Mouse (Mus musculus) monocyte, adult 2 months (primary cell): Measurements from ENCODE around the gene Wnt5b.
"Not testable (repeated sequence)": the region's sequence is repeated elsewhere in the genome, so short reads cannot be mapped to it uniquely, and the experiment has no call there.

Source experiments
- DNase-seq, 2 experiments: peaks; one replicate each; pipeline ENCODE4 v3.0.0; 2022; ENCODE audit warnings: low spot score in 2 of 2, low read depth in 1 of 2

The Wnt5b gene

DNA sequence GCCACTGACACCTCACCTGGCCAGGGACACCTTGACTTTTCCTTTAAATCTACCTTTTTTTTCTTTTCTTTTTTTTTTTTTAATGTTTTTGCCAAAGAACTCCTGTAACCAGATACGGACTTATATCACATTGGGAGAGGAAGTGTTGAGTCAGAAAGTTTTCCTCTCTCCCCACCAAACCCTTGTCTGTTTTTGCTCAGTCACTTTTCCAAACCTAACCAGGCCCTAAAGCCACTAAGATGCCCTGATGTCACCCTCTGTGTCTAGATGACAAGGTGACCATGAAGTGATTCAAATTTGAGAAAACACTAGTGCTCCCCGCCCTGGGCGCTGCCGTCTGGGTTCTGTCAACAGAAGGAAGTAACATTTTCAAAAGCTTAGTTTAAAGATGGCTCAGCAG is 85.1 kb downstream of the Wnt5b start:
- no peak for DNase-seq

DNA sequence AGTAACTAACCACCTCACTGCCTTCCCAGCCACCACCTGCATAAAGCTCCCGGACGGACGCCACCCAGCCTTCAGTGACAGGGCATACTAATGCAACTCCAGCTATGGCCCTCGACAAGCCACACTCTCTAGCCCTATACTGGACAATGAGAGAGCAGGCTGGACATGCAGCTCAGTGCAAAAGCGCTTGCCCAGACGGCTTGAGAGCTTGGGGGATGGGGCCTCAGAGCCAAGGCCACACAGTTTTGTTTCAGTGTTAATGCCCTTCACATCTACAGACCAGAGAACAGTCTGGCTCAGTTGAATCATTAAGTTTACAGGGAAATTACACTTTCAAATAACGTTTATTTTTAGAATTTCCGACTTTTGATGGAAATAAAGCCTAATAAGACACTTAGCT is 86.0 kb downstream of the Wnt5b start:
- DNase-seq, result no peak

DNA sequence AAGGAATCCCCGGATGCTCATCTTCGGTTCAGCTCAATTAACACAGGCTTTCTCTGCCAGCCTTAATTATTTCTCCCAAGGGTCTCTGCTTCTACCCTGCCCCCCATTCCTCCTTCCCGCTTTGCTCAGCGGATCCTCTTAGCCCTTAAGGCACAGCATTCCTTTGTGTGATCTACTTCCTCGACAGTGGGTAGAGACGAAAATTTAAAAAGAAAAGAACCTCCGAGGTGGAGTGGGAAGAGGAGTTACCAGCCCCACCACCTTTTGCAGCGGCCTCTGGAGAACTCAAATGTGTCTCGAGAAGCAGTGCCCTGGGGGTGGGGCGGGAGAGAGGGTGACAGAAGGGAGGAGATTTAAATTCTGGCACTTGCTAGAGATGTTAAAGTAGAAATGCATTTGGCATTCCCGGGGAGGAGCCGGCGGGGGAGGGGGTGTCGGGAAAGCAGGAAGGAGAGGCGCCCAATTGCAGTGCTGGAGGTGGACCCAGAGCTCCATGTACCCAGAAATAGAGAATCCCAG is 92.1 kb downstream of the Wnt5b start:
- DNase-seq, result no peak

DNA sequence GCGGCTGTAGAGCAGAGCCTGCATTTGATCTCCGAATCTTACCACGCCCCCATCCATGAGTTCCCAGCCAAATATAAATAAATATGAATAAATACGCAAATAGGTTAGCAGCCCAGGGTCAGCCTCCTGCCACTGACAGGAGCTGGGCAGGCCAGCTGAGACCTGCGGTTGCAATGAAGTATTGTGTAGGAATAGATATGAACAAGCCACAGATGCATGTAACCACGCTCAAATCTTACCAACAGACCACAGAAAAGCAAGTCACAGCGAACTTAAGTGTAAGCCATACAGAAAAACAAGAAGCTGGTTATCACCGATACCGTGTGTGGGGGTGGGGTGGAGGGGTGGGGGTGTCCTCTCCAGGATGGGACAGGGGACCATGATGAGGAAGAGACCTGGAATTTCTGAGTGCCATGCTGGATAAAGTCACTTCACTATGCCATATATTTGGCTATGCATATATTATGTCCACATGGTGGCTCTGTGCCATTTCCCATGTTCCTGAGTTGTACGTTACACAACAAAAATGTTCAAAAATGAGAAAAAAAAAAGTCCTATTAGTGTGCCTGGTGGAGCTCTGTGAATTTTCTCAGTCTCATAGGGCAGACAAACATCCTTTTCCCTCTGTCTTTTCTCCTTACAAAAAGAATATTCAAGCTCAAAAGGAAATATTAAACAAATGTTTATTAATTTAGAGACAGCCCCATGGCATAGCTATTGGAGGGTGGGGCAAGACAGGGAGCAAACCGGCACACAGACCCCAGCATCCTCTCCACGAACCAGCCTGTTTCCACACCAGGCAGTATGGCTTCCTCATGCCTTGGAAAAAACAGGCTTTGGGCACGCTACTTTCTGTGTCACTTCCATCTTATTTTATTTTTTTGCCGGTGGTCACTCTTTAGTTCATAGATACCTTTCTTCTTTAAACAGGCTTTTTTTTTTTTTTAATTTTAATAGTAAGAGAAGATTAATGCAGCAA is 92.9 kb downstream of the Wnt5b start:
- no peak for DNase-seq

DNA sequence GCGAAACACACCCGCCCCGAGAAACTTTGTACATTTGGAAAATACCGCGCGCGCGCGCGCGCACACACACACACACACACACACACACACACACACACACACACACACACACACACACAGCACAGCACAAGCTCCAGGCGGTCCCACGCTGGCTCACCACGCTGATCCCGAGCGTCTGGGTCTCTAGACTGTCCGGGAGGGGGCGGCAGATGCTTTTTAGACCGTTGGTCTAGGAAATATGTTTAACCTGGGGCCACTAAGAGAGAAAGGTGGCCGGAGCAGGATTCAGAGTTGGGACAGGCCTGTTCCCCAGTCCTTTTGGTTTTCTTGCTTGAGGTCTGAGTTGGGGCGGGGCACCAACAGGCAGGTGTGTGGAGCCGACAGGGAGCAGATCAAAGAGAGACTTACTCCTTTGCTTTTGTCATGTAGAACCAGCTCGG is 95.1 kb downstream of the Wnt5b start:
- DNase-seq, result no peak

DNA sequence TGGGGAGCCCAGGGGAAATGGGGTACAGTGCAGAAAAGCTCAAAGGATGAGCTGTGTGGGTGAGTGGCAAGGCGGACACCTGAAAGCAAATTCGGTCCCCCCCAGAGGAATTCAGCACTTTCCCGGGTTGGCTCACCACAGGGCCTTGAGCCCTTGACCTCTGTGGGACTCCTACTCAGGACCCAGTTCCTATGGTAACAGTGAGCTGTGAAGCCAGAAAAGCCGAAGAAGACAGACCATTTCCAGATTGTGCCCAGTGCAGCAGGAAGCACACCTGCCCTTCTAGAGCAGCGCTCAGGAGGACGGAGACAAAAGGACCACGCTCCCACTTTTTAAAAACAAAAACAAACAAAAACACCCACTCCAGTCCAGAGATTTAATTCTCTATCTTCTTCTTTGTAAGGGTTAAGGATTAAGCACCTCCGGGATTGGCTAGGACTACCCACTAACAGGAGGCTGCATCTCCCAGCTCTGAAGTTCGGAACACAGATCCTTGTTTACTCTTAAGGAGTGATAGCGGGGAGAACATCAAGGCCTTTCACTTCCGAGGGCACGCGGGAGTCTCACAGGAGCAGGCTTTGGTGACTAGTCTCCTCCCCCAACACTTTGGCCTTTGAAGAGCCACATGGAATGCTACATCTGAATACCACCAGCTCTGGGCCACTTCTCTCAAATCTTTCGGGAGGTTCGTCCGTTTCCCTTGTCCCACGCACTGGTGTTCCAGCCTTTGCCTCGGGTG is 95.7 kb downstream of the Wnt5b start:
- DNase-seq, result no peak

DNA sequence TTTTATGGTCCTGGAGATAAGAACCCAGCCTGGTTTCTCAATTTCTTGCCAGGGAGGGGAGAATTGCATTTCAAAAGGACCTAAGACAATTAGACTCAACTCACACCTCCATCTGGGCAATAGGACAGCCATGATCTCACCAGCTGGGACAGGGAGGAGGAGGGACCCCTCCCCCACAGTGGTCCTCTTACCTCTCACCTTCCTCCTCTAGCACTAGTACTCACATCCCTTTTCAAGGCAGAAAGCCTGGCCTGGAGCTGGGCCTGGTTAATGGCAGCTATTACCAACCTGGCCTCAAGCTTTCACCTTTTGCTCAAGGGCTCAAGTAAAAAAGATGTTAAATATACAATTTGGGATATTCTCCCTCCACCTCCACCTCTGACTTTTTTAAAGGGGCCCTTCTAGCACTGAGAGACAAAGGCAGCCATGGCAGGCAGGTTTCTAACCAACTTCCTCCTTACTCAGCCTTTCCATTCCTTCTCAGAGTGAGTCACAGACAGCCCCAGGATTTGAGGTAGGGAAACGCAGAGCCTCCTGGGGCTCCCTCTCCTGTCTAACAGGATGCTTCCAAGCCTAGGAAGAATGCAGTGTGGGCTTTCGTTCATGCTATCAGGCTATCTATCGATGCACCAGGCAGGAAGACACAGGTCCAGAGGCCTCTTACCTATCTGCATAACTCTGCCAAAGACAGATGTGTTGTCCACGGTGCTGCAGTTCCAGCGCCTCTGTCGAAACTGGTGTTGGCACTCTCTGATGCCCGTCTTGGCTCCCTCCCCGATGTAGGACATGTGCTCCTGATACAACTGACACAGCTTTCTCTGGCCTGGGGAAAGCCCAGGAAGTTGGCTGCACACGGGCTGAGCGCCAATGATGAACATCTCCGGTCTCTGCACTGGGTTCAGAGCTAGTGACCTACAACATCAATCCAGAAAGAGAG is 98.2 kb downstream of the Wnt5b start:
- no peak for DNase-seq

DNA sequence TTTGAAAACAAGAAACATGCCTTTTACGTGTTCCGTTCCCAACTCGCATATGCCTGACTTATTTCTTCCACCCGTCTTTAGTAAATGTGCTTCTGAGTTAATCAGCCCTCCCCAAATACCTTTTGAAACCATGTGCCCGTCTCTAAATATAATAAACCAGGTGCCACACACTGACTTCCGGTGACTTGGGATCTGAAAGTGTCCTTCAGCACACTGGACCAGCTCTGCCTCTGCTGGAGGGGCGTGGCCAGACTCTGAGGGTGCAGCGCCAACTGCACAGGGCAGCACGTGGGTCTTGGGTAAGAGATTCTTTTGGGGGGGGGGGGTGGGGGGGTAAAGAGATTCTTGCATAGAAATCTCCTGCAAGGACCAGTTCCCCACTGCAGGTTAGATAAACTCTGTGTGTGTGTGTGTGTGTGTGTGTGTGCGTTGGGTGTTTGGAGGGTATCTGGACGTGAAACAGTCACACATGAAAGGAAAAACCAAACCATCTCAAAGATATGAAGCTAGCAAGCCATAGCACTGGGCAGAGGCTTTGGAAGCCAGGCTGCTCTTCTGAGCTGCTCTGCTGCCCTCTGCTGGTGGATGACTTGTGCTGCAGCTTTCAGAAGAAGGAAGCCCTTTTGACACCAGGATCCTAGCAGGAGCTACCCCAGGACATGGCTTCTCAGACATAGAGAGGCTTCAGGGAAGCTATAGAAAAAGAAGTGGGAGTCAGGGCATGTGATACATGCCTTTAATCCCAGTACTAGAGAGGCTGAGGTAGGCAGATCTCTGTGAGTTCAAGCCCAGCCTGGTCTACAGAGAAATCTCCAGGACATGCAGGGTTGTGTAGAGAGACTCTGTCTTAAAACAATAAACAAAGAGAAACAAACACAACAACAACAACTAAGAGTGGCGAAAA is 100.2 kb downstream of the Wnt5b start:
- peak; percentile 50 to 64 for DNase-seq

DNA sequence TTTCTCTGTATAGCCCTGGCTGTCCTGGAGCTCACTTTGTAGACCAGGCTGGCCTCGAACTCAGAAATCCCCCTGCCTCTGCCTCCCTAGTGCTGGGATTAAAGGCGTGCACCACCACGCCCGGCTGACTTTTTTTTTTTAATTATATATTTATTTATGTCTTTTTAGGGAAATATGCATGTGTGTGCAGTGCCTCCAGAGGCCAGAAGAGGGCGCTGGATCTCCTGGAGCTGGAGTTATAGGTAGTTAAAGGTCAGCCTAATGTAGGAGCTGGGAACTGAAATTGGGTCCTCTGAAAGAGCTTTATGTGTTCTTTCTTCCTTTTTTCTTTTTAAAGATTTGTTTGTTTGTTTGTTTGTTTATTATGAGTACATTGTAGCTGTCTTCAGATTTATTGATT is 101.4 kb downstream of the Wnt5b start:
- DNase-seq, result not testable (repeated sequence)

DNA sequence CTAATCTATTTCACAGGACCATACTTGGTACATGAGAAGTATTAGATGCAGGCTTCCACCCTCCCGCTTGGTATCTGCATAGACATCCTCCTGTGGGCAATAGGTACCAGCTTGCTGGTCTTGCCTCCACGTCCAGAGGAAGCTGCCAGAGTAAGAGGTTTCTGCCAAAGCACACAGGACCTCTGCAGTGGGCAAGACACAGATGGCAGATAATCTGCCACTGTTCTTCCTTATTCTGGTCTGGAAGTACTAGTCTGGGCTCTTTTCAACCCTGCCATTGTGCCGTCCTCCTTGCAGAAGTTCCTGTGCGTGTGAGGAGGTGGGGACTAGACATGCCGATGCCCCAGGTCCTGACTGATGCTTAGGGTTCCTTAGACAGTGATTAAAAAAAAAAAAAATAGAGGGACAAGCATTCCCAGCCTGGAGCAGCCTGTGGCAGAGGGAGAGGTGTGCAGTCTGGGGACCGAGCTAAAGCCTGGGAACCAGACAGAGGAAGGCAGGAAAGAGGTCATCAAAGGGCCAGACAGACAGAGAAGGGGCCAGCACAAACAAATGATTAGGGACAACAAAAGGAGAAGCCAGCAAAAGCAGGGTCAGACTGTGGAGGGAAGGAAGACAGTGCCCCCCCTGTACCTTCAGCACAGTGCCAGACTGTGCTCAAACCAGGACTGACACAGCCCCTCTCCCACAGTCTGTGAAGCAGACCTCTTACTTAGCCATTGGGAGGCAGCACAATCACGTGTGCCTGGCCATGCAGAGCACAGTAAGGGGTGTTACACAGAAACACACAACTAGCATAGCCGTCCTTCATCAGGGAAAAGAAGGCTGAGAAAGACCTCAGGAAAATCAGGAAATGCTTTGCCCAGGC is 106.0 kb downstream of the Wnt5b start:
- DNase-seq, result no peak

DNA sequence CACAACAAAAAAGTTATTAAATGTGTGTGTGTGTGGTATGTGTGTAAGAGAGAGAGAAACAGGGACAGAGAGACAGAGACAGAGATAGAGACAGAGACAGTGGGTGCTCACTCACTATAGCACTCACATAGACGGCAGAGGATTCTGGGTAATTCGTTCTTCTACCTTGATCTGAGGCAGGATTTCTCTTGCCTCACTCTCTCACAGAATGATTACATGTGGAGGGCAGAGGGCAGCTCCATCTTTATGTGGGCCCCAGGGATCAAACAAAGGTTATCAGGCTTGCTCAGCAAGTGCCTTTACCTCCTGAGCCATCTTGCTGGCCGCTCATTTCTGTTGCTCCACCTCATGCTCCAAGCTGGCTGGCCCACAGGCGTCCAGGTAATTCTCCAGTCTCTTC is 109.8 kb downstream of the Wnt5b start:
- DNase-seq, result no peak

DNA sequence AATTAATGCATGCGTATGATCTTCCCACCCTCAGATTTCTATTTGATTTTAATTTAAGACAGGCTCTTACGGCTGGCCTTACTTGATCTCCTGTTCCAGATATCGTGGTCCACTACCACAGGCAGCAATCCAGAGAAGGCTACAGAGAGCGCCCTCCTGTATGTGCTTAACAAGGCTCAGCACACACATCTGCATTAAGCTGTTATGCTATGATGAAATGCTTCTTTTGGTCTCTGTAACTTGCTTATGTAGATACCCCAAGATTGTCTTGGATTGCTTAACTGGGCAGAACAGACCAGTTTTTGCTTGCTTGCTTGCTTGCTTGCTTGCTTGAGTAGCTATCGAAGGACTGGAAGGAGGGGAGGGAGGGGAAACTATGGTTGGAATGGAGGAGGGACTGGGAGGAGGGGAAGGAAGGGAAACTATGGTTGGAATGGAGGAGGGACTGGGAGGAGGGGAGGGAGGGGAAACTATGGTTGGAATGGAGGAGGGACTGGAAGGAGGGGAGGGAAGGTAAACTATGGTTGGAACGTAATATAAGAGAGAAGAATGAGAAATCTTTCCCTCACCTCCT is 112.3 kb downstream of the Wnt5b start:
- no peak for DNase-seq

DNA sequence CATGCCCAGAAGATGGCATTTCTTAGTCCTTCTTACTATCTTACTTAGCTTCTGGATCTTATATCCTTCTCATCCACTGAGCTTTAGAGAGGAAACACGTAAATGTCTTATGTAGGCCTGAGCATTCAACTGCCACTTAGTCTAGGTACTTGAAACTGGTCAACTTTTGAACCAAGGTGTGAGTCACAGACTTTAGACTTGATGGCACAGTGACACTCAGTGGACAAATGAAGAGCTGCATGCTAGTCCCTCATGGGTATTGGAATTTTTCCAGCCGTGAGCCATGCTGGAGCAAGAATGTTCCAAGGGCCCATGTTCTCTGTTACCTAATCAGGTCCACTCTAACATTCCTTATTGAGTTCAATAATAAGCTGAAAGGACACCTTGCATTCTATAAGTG is 113.6 kb downstream of the Wnt5b start:
- DNase-seq, result peak in 1 of 2 experiments; percentile 23

DNA sequence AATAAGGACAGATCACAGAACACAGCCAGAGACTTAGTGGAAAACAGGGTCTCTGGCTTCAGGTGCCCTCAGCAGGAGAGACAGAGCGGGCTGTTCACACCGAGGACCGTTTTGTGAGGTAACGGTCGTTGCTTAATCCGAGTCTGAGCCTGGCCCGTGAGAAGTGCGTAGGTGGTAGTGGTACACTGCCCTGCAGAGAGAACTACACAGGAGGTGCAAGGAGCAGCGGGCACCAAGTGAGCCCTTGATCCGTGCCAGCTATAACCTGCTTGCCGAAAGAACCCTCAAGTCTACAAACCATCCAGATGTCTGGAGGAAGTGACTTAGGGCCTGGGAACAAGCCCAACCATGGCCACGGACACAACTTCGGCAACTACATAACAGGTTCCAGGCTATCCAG is 114.8 kb downstream of the Wnt5b start:
- no peak for DNase-seq

DNA sequence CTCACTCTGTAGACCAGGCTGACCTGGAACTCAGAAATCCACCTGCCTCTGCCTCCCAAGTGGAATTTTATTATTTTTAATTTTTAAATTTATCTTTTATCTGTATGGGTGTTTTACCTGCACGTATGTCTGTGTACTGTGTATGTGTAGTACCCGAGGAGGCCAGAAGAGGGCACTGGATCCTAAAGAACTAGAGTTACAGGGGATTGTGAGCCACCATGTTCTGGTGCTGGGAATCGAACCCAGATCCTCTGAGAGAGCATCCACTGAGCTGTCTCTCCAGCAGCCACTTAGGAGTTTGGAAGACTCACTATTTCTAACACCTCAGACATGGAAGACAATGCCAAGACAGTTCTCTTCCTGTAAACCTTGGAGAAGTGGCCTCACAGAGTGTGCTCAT is 115.5 kb downstream of the Wnt5b start:
- DNase-seq, result no peak

DNA sequence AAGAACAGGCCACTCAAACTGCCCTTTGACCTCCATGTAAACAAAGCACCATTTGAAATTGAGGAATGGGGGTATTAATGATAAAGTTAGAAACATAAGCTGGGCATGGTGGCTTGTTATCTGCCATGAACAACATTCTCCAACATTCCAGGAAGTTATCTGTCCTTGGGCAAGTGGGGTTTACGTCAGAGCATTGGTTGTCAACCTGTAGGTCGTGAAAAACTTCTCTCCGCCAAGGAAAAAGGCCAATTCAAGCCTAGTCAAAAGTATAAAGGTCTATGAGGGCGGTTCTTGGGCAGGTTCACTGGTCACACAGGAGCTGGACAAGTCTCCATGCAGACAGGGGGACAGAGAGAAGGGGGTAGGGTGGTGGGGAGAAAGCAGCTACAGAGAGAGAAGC is 123.1 kb downstream of the Wnt5b start:
- DNase-seq, result no peak

DNA sequence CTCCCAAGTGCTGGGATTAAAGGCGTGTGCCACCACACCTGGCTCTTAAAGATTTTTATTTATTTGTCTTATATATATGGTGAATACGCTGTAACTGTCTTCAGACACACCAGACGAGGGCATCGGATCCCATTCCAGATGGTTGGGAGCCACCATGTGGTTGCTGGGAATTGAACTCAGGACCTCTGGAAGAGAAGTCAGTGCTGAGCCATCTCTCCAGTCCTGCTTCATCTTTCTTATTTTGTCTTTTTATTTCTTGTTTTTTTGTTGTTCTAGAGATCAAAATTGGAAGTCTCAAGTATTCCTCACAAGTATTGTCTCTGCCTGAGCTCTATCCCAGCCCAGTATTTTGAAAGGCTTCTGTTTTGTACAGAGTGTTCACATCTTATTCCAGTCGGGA is 123.8 kb downstream of the Wnt5b start:
- no peak for DNase-seq

DNA sequence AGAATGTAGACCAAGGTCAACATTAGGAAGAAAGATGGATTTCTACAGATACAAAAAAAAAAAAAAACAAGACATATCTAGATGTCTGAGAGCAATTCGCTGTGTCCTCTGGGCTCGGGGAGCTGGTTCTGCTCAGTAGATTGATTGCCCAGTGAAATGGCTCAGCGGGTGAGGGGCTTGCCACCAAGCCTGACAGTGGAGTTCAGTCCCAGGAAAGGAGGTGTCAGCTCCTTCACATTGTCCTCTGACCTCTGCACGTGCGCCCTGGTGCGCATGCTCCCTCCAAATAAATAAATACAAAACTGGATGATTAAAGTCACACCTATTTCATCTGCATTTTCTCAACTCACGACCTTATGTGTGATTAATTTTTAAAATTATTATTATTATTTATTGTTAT is 124.7 kb downstream of the Wnt5b start:
- no peak for DNase-seq
